Mouse (Mus musculus) retina, adult 2 months (tissue): ENCODE measurements around the gene Ormdl3.

ENCODE experiments used
- DNase-seq: peaks from one replicate; pipeline ENCODE4 v3.0.0-alpha.2; 2012; ENCODE audit warnings: low read depth, low spot score

Gene Ormdl3

DNA sequence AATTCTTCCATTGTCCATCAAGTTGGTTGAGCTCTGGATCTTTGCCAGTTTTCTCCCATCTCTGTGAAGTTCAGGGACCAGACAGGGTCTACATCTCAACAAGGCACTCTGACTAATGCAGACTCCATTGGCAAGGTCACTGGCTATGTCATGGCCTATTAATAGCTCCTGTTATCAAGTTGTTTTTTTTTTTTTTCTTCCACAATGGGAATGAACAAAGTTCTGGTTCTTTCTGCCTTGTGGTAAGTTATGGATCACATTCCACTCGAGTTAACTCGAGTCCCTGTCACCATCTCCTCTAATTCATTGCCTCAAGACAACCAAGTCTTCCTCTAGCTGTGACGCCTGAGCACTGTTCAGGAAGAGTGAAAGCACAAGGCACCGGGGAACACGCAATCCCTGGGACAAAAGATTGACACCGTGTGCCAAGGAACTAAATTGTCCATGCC lies 1.7 kb upstream of the Ormdl3 start:
- no peak for DNase-seq

DNA sequence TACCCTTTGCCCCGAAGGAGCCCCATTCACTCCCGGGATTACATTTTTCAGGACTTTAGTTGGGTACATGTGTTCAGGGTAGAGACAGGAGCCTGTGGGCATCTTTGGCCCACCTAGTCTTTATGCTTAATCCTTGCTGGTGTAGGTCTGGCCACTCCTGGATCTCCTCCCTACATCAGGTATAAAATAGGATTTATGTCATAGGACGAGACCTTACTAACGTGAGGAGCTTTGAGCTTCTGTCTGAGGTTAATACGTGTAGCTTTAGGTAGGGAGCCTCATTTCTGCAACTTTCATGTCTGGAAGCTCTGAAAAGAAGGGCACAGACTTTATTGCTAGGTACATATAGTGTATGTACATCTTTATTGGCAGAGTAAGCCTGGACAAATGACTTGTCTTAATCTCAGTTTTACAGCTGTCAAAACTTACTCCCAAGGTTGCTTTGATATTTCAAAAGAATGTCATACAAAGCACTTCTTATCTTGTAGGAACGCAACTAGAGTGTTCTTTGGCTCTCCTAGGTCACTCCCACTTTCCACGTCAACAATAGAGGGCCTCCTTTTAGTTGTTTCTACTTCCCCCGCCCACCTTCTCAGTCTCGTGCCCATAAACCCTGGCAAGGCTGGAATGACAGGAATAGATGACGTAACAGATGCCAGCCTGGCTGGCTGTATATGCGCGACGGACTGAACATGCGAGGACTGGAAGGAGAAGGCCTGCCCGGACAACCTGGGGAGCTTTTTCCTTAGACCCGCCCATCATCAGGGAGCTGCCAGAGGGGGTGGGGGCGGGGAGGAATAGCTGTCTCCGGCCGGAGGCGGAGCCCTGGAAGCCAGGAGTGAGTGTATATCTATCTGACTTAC lies 747 bp upstream of the Ormdl3 start:
- no peak for DNase-seq

GRCm38 (mm10) chr11:98586087-98586891 lies 879 bp downstream of the Ormdl3 start:
- no peak for DNase-seq

- no peak for DNase-seq
Observed at GRCm38 (mm10) chr11:98584629-98585177, 2.5 kb downstream of the Ormdl3 start.

DNA sequence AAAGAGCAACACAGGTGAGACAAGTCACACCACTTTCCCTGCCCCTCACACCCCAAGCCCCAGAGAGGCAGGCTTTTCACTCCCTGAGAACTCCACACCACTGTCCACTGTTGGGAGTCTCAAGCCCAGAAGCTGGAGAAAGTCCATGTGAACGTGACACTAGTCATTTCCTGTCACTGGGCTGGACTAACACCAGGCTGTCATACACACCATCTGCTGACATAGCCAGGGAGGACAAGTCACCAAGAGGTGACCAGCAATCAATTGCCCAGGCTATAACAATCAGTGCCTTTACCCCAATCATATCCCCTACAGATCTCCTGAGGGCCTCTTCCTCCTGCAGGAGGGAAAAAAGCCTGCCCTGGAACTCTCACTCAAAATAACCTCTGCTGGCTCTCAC lies 3.0 kb downstream of the Ormdl3 start:
- no peak for DNase-seq

DNA sequence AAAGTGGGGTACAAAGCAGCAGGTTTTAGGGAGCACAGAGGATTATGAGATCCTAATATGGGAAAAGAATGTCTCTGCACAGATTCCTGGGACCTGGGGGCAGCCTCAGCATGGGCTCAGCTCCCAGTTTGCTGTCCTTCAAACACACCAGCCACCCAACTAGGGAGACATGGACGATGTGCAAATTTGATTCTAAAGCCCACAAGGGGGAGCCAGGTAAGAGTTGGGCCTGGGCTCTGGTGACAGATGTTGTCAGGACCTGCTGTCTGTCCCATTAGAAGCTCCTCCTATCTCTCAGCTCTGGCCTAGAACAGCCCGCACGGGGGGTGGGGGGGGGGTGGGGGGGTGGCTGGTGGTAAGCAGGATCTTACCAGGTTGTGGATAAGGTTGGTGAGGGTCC lies 3.6 kb downstream of the Ormdl3 start:
- DNase-seq = no peak

DNA sequence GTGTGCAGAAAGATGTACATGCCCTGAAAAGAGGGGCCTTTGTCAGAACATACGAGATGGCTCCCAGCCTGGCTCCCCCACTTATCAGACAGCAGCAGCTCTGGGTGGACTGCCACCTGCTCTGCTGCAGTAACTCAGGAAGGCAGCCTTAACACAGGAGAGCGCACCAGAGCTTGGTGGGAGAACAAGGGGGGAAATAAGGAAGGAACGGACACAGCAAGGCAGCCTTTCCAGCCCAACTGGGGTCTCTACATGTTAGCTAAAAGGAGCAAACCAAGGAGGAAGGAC lies 4.0 kb downstream of the Ormdl3 start:
- no peak for DNase-seq

- DNase-seq = no peak
Observed at GRCm38 (mm10) chr11:98582551-98583264, 4.5 kb downstream of the Ormdl3 start.

- DNase-seq = no peak
Observed at GRCm38 (mm10) chr11:98582030-98582388, 5.2 kb downstream of the Ormdl3 start.

- no peak for DNase-seq
Observed at GRCm38 (mm10) chr11:98581286-98582029, 5.7 kb downstream of the Ormdl3 start.

GRCm38 (mm10) chr11:98580301-98581121 lies 6.7 kb downstream of the Ormdl3 start:
- DNase-seq = no peak

GRCm38 (mm10) chr11:98577776-98578175 lies 9.4 kb downstream of the Ormdl3 start:
- DNase-seq = no peak

DNA sequence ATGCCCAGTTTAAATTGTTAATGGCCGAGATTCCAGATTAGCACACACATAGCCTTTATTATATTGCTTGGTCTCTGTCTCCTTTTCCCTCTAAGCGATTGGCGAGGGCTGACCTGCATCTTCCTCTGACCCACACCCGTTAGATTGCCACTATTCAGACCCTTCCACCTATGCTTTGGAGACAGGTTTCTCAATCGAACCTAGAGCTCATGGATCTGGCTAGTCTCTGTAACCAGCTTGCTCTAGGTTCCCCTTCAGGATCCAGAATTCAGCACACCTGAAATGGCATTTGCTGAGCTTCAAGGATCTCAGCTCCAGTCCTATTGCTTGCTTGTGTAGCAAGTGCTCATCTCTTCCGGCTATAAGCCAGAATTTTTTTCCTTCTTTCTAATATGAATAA lies 17.7 kb downstream of the Ormdl3 start:
- no peak for DNase-seq

DNA sequence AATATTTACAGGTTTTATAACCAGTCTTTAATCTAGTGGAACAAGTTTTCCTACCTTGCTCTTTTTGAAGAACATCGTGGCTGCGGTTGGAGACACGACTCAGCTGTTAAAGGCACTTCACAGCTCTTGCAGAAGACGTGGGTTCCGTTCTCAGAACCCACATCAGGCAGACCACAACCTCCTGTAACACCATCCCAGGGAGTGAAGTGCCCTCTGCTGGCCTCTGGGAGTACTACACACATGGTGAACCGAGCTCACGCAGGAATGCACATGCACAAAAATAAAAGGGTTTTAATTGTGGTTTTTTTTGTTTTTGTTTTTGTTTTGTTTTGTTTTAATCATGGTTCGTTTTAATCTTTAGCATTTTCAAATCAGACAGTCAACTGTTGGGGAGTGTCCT lies 18.8 kb downstream of the Ormdl3 start:
- no peak for DNase-seq

GRCm38 (mm10) chr11:98563921-98564414 lies 23.2 kb downstream of the Ormdl3 start:
- no peak for DNase-seq

DNA sequence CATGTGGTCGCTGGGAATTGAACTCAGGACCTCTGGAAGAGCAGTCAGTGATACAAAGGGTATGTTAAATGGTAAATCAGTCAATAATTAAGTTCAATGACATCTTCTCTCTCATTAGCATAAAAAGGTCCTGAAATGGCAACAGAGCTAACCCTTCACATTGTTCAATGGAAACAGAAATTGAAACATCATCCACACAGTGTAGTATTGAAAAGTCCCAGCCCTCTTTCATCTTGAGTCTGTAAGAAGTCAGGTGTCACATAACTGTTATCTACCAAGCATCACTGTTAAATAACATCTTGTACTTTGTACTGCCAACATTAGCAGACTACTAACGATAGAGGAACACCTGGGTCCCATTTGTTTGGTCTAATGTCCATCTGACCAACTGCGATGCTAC lies 24.1 kb downstream of the Ormdl3 start:
- DNase-seq = no peak

- no peak for DNase-seq
Observed at GRCm38 (mm10) chr11:98560942-98561341, 26.2 kb downstream of the Ormdl3 start.

GRCm38 (mm10) chr11:98555124-98555700 lies 32.0 kb downstream of the Ormdl3 start:
- DNase-seq = no peak

- no peak for DNase-seq
Observed at GRCm38 (mm10) chr11:98553966-98554365, 33.2 kb downstream of the Ormdl3 start.
